Mouse (Mus musculus): Measurements from ENCODE around the gene Cox6b1.

Cox6b1 gene

GRCm38 (mm10) chr7:30608476-30608875 lies 17.5 kb downstream of the Cox6b1 start:
- DNase-seq: no peak

GRCm38 (mm10) chr7:30607706-30608309 lies 18.1 kb downstream of the Cox6b1 start:
- no peak for DNase-seq

- no peak for DNase-seq
Measured at GRCm38 (mm10) chr7:30604944-30605343, 21.0 kb downstream of the Cox6b1 start.

- DNase-seq: no peak
Measured at GRCm38 (mm10) chr7:30604424-30604823, 21.5 kb downstream of the Cox6b1 start.

GRCm38 (mm10) chr7:30602583-30602982 lies 23.4 kb downstream of the Cox6b1 start:
- DNase-seq: no peak

GRCm38 (mm10) chr7:30600651-30601050 lies 25.3 kb downstream of the Cox6b1 start:
- DNase-seq: peak; percentile 46

- DNase-seq: peak; percentile 97
Measured at GRCm38 (mm10) chr7:30599933-30600353, 26.0 kb downstream of the Cox6b1 start.

- DNase-seq: no peak
Measured at GRCm38 (mm10) chr7:30598786-30599185, 27.2 kb downstream of the Cox6b1 start, which contains the start of gene Zbtb32. Zbtb32 (minus strand) TSS chr7:30598909.

GRCm38 (mm10) chr7:30596811-30597210 lies 29.1 kb downstream of the Cox6b1 start:
- DNase-seq: no peak

GRCm38 (mm10) chr7:30596093-30596492 lies 29.9 kb downstream of the Cox6b1 start:
- no peak for DNase-seq

GRCm38 (mm10) chr7:30594510-30595024 lies 31.4 kb downstream of the Cox6b1 start:
- DNase-seq: no peak

- no peak for DNase-seq
Measured at GRCm38 (mm10) chr7:30593579-30594509, 32.1 kb downstream of the Cox6b1 start.

- no peak for DNase-seq
Measured at GRCm38 (mm10) chr7:30592772-30593423, 33.1 kb downstream of the Cox6b1 start.

- DNase-seq: no peak
Measured at GRCm38 (mm10) chr7:30591605-30591951, 34.4 kb downstream of the Cox6b1 start.

GRCm38 (mm10) chr7:30590927-30591604 lies 34.9 kb downstream of the Cox6b1 start:
- peak; percentile 54 for DNase-seq

- peak; percentile 80 for DNase-seq
Measured at GRCm38 (mm10) chr7:30589435-30590301, 36.3 kb downstream of the Cox6b1 start.

- peak; percentile 99 for DNase-seq
Measured at GRCm38 (mm10) chr7:30588676-30589434, 37.1 kb downstream of the Cox6b1 start, which contains the start of gene Kmt2b. Kmt2b (minus strand) TSS chr7:30588726.

- no peak for DNase-seq
Measured at GRCm38 (mm10) chr7:30587842-30588667, 37.9 kb downstream of the Cox6b1 start.

GRCm38 (mm10) chr7:30586455-30587020 lies 39.4 kb downstream of the Cox6b1 start:
- peak; percentile 59 for DNase-seq

GRCm38 (mm10) chr7:30585170-30585569 lies 40.8 kb downstream of the Cox6b1 start:
- peak; percentile 44 for DNase-seq

Data from cerebellum, adult 11-12 months (tissue).